Mouse (Mus musculus): ENCODE measurements around the gene Fanca.
"Not testable (repeated sequence)": the region's sequence is repeated elsewhere in the genome, so short reads cannot be mapped to it uniquely, and the experiment has no call there.

The Fanca gene

DNA sequence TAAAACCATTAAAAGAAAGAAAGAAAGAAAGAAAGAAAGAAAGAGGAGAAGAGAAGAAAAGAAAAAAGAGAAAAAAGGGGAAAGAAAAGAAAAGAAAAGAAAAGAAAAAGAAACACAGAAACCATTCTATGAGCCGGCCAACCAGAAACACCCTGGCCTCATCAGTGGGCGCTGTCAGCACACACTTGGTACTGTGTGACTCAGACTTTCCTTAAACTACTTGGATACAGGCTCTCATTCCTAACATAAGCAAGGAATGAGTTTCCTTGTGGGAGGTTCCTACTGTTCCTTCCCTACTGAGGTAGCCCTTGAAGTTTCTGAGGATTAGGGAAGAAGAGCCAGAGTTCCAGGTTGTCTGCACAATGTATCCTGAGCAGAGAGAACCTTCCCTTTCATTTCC lies 12.9 kb upstream of the Fanca start:
- DNase-seq (ENCODE audit: low spot score), result no peak

DNA sequence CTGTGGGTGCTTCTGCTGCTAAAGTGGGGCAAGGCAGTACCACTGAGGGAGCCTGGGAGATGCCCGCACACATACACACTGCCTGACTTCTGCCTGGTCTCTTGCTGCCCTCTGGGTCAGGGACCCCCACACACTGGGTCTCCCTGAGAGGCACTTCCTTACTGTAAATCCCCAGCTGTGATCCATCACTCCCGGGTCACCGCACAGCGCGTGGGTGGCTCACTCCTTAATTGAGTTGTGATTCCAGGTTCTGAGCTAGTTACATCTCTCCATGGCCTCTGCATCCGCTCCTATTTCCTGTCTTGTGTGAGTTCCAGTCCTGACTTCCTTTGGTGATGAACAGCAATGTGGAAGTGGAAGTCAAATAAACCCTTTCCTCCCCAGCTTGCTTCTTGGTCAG lies 12.3 kb upstream of the Fanca start:
- DNase-seq (ENCODE audit: low spot score), result no peak

DNA sequence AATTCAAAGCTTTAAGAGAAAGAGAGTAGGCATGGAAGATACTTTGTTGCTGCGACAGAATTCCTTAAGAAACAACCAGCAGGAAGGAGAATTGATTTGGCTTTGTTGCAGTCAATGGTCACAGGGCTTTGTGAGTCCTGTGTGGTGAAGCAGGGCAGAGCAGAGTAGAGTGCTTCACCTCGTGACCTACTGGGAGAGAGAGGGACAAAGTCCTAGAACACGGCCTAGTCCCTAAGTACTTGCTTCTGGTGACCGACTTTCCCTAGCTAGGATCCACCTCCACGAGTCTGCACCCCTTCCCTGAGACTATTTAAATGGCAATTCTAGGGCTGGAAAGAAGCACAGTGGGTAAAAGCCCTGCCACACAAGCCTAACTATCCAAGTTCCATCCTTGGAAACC lies 11.6 kb upstream of the Fanca start:
- DNase-seq (ENCODE audit: low spot score), result no peak

DNA sequence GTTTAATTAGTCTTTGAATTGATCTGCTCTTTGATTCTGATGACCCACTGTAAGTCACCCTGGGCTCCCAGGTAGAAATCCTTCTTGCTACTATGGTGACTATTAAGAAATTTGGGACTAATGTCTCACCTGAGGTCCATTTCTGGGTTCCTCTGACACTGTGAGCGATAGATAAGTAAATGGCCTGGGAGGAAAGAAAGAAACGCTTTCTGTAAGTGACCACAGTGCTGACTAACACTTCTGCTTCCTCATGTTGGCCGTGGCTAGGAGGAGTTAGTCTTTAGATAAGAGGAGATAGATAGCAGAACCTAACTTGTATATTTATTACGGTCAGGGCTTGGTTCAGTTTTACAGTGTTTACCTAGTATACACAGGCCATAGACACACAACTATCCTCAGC lies 11.0 kb upstream of the Fanca start:
- no peak for DNase-seq (ENCODE audit: low spot score)

DNA sequence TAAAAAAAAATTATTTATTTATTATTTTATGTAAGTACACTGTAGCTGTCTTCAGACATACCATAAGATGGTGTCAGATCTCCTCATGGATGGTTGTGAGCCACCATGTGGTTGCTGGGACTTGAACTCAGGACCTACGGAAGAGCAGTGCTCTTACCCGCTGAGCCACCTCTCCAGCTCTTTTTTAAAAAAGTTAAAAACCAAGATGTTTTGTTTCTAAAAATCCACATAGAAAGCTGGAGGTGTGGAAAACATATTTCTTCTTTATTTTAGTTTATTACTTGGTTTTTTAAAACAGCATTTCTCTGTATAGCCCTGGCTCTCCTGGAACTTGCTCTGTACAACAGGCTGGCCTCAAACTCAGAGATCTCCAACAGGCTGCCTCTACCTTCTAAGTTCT lies 10.2 kb upstream of the Fanca start:
- no peak for DNase-seq (ENCODE audit: low spot score)

DNA sequence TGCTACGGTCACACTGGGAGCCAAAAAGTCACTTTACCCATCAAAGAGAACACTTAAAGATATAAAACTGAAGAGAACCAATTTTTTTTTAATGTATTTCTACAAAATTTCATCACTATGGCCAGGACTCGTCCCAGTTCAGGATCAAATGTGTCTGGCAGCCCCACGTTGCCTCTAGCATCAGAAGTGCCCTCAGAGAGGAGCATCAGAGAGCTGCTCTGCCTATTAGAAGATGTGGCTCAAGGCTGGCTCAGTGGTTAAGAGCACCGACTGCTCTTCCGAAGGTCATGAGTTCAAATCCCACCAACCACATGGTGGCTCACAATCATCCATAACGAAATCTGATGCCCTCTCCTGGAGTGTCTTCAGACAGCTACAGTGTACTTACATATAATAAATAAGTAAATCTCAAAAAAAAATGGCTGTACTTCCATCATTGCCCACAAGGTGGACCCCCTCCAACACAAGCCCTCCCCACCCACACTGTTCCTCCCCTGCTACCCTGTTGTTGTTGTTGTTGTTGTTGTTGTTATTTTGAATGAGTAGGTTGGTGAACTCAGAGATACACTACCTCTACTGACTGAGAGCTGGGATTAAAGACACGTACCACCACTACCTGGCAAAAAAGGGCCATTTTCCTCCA lies 1.3 kb upstream of the Fanca start:
- peak; percentile 26 for DNase-seq (ENCODE audit: low spot score)

DNA sequence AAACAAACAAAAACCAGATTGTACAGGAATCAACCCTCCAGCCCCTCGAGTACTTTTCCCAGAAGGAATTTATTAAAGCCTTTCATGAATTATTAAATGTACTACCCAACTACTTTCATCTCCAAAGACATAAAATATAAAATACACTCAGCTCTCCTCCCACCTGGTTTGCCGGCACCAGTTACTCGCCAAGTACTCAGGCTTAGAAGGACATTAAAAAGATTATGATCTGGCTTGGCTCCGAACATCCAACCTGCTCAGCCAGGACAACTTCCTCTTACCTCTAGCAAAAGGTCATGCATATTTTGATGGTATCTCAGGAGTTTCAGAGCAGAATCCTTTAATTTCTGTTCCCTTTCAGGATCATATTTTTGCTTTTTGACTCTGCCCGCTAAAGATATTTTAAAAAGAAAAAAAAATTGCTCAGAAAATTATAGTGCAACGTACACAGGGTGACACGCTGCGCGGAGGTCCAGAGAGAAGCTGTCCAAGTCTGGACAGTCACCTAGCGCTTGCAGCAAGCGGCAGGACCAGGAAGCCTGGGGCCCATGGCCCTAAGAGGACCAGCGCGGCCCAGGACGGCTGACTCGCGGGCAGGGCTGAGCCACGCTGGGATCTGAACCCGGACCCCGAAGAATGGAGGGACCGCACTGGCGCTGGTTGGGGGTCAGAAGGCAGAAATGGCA lies 452 bp downstream of the Fanca start:
- peak; percentile 16 for DNase-seq (ENCODE audit: low spot score)

DNA sequence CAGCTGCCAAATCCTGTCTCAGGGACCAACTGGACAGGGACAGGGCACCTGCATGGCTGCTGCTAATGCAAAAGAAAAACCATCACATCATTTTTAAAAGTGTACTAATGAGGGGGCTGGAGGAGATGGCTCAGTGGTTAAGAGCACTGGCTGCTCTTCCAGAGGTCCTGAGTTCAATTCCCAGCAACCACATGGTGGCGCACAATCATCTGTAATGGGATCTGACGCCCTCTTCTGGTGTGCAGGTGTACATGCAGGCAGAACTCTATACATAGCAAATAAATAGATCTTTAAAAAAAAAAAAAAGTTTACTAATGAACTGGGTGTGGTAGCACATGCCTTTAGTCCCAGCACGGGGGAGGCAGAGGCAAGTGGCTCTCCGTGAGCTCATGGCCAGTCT lies 9.6 kb downstream of the Fanca start:
- no peak for DNase-seq (ENCODE audit: low spot score)

DNA sequence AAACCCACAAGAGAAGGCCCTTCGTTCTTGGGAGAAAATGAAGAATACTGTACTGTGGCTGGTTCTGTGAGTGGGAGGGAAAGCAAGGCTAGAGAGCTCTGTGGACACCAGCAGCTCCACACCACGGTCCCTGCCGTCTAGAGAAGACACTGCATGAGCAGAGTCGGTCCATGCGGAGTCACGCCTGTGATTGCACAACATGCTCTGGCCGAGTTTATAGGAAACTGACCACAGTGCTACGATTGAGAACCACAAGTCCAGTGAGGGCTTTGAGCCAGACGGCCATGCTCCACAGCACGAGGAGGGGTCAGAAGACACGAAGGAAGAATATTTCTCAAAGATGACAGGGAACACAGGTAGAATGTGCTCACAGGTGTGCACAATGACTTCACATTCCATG lies 20.1 kb downstream of the Fanca start:
- DNase-seq (ENCODE audit: low spot score), result no peak

DNA sequence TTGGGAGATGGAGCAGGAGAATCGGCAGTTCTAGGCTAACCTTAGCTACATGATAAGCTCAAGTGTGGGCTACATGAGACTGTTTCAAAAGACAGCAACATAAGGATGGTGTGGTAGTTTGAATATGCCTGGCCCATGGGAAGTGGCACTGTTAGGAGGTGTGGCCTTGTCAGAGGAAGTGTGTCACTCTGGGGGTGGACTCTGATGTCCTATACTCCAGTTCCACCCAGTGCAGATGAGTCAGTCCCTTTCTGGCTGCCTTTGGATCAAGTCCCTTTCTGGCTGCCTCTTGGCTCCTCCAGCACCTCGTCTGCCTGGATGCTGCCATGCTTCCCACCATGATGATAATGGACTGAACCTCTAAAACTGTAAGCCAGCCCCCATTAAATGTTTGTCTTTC lies 25.6 kb downstream of the Fanca start:
- no peak for DNase-seq (ENCODE audit: low spot score)

DNA sequence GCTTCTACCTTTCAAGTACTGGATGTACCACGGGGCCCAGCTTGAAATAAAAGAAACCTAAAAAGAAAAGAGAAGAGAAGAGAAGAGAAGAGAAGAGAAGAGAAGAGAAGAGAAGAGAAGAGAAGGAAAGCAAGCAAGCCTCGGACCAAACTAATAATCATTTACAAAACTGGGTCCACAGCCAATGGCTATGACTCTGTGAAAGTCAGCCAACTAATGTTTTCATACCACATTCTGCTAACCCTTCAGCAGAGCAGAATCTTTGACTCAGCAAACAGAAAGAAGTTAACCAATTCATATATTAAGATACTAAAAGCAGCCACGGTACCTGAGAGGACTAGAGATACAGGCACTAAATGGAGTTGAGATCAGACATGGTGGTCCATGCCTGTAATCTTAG lies 26.1 kb downstream of the Fanca start:
- no peak for DNase-seq (ENCODE audit: low spot score)

DNA sequence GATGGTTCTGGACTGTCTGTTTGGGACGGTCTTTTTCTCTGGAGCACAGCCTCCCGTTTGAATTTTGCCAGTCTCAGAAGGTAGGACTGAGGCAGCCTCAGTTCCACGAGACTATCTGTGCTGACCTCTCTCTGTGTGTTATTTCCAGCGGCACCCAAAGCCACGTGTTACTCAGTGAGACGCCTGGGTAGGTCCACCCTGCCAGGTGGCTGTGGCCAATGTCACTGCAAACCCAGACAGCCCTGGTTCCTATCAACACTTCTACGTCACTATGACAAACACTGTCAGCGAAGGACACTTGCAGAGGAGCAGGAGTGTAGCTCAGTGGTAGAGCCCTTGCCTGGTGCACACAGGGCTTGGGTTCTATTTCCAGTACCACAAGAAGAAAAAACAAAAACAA lies 26.7 kb downstream of the Fanca start:
- no peak for DNase-seq (ENCODE audit: low spot score)

DNA sequence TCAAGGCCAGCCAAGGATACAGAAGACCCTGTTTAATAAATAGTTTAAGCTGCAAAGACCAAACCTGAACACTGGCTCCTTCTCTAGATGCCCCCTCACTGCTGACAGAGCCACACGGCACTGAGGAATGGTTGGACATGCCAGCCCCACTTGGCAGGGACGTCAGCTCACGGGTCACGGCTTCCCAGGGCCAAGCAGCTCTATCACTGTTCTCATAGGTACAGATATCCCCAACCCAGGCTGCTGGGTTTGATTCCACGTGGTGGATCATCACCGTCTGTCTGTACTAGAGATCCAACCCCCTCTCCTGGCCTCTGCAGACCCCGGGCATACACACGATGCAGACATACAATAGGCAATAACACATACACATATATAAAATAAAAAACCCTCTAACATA lies 27.7 kb downstream of the Fanca start:
- DNase-seq (ENCODE audit: low spot score), result no peak

DNA sequence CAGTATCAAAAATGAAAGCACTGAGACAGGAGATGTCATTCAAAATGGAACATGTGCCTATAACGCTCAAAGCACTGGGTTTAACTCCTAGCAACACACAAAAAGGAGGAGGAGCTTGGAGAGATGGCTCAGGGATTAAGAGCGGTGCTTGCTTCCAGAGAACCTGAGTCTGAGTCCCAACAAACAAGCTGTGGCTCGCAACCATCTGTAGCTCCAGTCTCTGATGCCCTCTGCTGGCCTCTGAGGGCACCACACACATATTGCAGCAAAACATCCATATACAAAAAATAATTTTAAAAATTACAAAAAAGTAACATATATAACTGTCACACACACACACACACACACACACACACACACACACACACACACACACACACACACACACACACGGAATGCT lies 28.2 kb downstream of the Fanca start:
- DNase-seq (ENCODE audit: low spot score), result peak; percentile 34

DNA sequence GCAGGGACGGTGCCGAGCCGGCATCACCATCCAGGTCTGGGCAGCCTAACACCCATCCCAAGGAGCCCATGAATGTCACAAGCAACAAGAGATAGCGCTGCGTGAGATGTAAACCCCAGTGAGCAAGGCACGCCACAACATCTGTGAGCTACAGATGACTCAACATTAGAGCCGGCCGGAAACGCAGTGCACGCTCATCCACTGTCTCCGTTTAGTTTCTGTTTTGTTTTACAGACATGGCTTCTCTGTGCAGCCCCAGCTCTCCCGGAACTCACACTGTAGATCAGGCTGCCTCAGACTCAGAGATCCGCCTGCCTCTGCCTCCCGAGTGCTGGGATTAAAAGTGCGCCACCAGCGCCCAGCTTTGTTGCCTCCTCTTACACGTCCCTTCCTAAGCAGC lies 31.0 kb downstream of the Fanca start:
- no peak for DNase-seq (ENCODE audit: low spot score)

DNA sequence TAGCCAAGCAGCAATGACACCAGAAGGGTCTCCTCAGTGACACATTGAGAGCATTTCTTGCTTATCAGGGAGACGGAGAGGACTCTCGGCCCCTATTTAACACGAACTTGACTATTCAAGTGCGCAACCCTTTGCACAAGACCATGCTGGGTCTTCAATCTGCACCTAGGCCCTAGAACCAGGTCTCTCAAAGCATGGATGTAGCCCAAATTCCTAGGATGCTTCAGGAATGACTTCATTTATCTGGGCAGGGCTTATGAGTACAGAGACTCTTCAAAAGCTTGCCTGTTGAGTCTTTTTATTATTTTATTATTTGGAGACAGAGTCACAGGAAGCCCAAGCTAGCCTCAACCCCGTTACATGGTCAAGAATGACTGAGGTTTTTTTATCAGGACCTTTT lies 33.9 kb downstream of the Fanca start:
- no peak for DNase-seq (ENCODE audit: low spot score)

DNA sequence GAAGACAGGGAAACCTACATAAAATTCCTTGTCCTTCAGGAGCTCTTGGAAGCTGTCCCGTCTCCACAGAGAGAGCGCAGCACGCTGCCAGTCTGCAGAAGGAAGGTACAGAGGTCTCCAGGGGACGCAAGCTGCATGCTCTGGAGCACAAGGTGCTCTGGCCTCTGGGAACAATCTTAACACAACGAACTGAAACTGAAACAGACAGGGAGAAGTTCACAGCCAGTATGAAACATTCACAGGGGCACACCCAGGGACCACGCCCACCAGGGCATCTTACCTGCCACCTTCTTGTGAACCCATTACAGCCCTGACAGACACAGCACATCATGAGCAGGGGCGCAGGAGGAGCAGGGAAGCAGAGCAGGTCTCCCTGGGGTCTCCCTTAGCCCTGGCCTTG lies 34.4 kb downstream of the Fanca start:
- DNase-seq (ENCODE audit: low spot score), result no peak

DNA sequence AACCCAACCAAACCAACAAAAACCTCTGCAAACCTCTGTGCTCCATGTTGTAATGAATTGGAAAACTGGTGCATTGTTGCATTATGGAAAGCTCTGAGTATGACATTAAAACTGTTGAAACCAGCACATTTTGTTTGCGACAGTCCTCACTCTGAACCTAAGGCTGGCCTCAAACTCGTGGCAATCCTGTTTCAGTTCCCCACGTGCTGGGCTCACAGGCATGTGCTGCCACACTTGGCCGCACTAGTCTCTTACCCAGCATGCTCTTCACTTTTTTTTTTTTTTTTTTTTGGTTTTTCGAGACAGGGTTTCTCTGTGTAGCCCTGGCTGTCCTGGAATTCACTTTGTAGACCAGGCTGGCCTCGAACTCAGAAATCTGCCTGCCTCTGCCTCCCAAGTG lies 35.4 kb downstream of the Fanca start:
- DNase-seq (ENCODE audit: low spot score), result not testable (repeated sequence)

DNA sequence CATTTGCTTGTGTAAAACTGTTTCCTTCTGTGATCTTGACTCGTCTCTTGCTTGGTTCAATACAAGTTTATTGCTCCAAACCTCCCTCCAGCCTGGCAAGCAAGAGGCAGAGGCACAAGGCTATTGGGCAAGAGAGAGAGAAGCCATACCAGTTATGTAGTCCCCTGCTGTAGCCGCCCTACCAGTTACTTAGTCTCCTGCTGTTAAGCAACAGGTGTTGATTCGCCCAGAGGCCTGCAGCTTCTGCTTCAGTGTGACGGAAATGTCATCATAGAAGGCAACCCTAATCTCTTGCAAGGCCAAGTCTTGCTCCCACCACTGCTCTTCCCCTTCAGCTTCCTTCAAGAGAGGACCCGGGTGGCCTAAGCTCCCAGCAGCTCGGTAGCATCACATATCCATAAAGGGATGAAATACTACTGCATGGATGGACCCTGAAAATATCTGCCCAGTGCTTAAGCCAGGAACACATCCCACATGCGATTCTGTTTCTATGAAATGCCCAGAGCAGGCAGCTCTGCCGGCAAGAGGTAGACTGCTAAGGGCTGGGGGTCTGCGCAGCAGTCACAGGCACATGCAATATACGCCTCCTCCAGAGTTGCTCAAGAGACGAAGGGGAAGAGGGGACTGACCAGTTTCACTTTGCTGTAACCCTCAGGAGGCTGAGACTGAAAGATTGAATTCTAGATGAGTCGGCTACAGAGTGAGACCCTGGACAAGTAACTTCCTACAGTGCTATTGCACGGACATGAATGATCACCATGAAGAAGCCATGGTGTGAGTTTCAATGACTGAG lies 37.9 kb downstream of the Fanca start:
- DNase-seq (ENCODE audit: low spot score), result no peak

DNA sequence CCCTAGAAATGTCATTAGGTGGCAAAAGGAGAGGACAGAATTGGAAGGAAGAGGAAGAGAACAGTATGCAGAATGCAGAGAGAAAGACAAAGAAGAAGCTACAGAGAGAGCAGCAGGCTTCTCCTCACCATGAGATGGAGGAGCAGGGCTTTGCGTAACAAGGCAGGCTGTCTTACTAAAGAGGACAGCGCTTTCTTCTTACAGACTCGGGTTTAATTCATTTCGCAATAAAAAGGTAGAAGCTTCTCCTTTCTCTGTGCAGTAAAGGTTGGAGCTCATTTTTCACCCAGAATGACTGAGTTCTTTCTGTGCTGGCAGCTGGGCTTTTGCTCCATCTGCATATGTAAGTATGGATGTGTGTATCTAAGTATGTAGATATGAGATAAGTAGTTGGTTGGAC lies 38.5 kb downstream of the Fanca start:
- no peak for DNase-seq (ENCODE audit: low spot score)

DNA sequence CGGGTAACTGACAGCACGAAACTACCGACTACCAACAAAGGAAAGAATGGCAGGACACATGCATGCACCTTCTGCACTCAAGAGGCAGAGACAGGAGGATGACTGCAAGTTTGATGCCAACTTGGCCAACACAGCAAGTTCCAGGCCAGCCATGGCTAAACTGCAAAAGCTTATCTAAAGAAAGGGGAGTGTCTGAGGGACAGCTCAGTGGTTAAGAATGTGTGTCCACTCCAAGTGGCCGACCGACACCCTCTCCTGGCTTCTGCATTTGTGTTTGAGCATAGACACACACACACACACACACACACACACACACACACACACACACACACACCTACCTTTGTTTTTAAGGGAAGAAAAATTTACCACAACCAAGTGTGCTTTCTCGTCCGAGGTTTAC lies 39.9 kb downstream of the Fanca start:
- DNase-seq (ENCODE audit: low spot score), result no peak

DNA sequence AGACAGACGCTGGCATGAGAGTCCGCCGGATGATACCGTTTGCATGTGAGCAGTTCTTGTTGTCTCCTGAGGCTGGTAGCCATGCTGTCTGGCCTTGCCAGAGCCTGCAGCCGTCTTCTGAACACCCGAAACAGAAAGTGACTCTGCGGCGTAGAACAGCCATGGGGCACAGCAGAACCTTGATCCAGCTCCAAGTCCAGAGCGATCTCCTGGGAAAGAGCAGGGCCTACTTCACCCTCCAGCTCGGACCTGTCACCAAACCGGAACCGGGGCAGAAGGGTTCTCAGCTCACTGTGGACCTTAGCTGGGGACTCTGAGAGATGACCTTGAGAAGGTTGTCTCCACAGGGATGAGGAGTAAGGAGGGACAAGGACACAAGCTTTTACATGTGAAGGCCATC lies 43.3 kb downstream of the Fanca start:
- no peak for DNase-seq (ENCODE audit: low spot score)

DNA sequence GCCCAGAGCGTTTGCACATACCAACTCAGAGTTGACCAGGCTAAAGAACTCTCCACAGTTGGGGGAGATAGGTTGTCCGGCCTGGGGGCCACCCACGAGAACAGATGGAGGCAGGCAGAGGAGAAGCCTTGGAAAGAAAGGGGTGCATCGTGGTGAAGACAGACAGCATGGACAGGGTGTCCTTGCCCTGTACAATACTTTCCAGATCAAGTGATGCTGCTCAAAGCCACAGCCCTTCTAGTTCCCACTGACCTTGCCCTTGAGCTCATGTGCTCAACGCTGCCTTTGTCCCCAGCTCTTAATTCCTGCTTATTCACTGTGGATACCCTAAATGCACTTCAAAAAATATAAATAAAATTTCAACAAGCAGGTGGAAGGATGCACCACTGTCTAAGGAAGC lies 43.9 kb downstream of the Fanca start:
- no peak for DNase-seq (ENCODE audit: low spot score)

DNA sequence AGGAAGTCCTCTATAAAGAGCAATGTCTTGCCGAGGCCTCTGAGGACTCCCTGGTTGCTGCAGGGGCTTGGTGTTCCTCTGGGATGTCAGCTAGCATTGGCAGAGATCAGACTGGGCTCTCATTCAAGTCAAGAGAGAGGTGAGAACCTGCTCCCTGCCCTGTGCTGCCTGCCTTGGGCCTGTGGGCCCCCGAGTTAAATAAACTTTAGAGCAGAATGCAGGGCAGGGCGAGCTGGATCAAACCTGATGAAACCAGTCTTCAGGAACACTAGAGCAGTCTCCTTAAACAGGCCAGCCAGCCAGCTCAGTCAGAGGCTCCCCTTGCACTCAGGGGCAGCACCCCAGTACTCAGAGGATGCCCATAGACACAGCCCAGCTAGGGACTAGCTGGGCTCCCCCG lies 46.5 kb downstream of the Fanca start:
- DNase-seq (ENCODE audit: low spot score), result no peak
